Mouse (Mus musculus): ENCODE measurements around the gene Stat4.

- TF ChIP-seq CTCF (IDR thresholded peaks at IDR 0.05; ENCODE audit: insufficient read depth, low read depth, low read length) (no peak), POLR2A (IDR thresholded peaks at IDR 0.05; ENCODE audit: insufficient read depth, low read depth, low read length) (no peak)
Measured at GRCm38 (mm10) chr1:52066276-52066675, 79.3 kb downstream of the Stat4 start.

Measured in olfactory bulb, adult 2 months (tissue).